Mouse (Mus musculus) kidney, embryonic 14.5 days (tissue): ENCODE results near the gene Fbxo17. TPM values are rescaled to one million over a fixed set of nuclear protein-coding genes. Genes with fewer than 3 reads are reported as not detected.

Experiments
- ATAC-seq: fragments of 200-750 bp; cut with Nextera tagmentation; 2 replicates; pipeline ENCODE4 v1.8.0; 2017; ENCODE audit warnings: moderate number of reproducible peaks, mild to moderate bottlenecking, moderate TSS enrichment, moderate library complexity; ENCODE audit not compliant: low FRiP score, low TSS enrichment
- H3K27ac ChIP-seq: fragments of 300-500 bp; sonication (generic); 2 replicates; pipeline ENCODE4 v1.5.1; 2014; ENCODE audit warnings: low read depth, mild to moderate bottlenecking, low read length, moderate library complexity, mixed read lengths
- H3K27me3 ChIP-seq: fragments of 300-500 bp; sonication (generic); 2 replicates; pipeline ENCODE4 v1.6.1; 2014; ENCODE audit warnings: mild to moderate bottlenecking, low read length; ENCODE audit not compliant: control insufficient read depth, insufficient read depth
- H3K36me3 ChIP-seq: fragments of 300-500 bp; sonication (generic); 2 replicates; pipeline ENCODE4 v1.6.1; 2014; ENCODE audit warnings: low read length, mixed read lengths; ENCODE audit not compliant: control insufficient read depth, insufficient read depth
- H3K4me1 ChIP-seq: fragments of 300-500 bp; sonication (generic); 2 replicates; pipeline ENCODE4 v1.6.1; 2014; ENCODE audit warnings: low read length, mixed read lengths; ENCODE audit not compliant: control insufficient read depth, insufficient read depth
- H3K4me2 ChIP-seq: fragments of 300-500 bp; sonication (generic); replicated peaks from 2 replicates; pipeline ENCODE4 v1.6.1; 2014; ENCODE audit warnings: low read depth, mild to moderate bottlenecking, low read length
- H3K4me3 ChIP-seq: fragments of 300-500 bp; sonication (generic); 2 replicates; pipeline ENCODE4 v1.5.1; 2014; ENCODE audit warnings: mild to moderate bottlenecking, low read length
- H3K9ac ChIP-seq: fragments of 300-500 bp; sonication (generic); 2 replicates; pipeline ENCODE4 v1.6.1; 2014; ENCODE audit warnings: low read depth, mild to moderate bottlenecking, low read length, moderate library complexity
- H3K9me3 ChIP-seq: fragments of 300-500 bp; sonication (generic); 2 replicates; pipeline ENCODE4 v1.6.1; 2016; ENCODE audit warnings: low read length; ENCODE audit not compliant: control insufficient read depth
- WGBS: fragments of 180-500 bp; shearing (Covaris S2); extraction: QIAGEN DNeasy Blood & Tissue Kit; methylation state at CpG from one replicate; pipeline ENCODE4 v1.1.7; 2014; 5-methylcytosine and 5-hydroxymethylcytosine counted together
- polyA plus RNA-seq: library from polyadenylated mRNA; unstranded; fragments of >200 nt; fragmentation: Nextera tagmentation; extraction: Ambion mirVana; gene quantifications from 2 replicates; pipeline ENCODE4 v1.2.1, GENCODE M21; 2014

The Fbxo17 gene
- polyA plus RNA-seq, 1 experiment from 2014 or later: 7.2 TPM

GRCm38 (mm10) chr7:28766910-28767309, 50.3 kb downstream of the Fbxo17 start:
- no peak; the same call in 1 of the 2 replicates for ATAC-seq

GRCm38 (mm10) chr7:28767462-28767965, 50.9 kb downstream of the Fbxo17 start, which contains the start of gene Nfkbib:
Gene Nfkbib (minus strand): TSS chr7:28767512.
- H3K4me3 ChIP-seq: peak within 1 kb of the TSS; percentile 70
- ATAC-seq: no peak
- no peak within 1 kb of the TSS for H3K27ac ChIP-seq
- 63% methylated on average over 7 of the region's 7 CpGs for WGBS
- H3K9me3 ChIP-seq: no peaks in the 10 kb centered on the region
- H3K4me2 ChIP-seq: peak within 1 kb of the TSS; percentile 54
- H3K9ac ChIP-seq: peak within 1 kb of the TSS; percentile 73
- H3K27me3 ChIP-seq: no peaks in the 10 kb centered on the region
- H3K36me3 ChIP-seq: no peaks in the 10 kb centered on the region
- peaks cover 6% of the 10 kb centered on the region for H3K4me1 ChIP-seq

More at GRCm38 (mm10) chr7:28766910-28767309, 50.3 kb downstream of the Fbxo17 start:
- peaks cover 2% of the 10 kb centered on the region; the same call in 1 of the 2 replicates for H3K36me3 ChIP-seq
- peaks cover 6% of the 10 kb centered on the region for H3K4me1 ChIP-seq
- no peaks in the 10 kb centered on the region for H3K27me3 ChIP-seq
- no peak overlapping the region for H3K27ac ChIP-seq
- peak overlapping the region; percentile 73 for H3K9ac ChIP-seq
- WGBS: 3% methylated on average over 14 of the region's 14 CpGs
- H3K9me3 ChIP-seq: no peaks in the 10 kb centered on the region
- peak overlapping the region; percentile 70 for H3K4me3 ChIP-seq
- peak overlapping the region; percentile 54 for H3K4me2 ChIP-seq

DNA sequence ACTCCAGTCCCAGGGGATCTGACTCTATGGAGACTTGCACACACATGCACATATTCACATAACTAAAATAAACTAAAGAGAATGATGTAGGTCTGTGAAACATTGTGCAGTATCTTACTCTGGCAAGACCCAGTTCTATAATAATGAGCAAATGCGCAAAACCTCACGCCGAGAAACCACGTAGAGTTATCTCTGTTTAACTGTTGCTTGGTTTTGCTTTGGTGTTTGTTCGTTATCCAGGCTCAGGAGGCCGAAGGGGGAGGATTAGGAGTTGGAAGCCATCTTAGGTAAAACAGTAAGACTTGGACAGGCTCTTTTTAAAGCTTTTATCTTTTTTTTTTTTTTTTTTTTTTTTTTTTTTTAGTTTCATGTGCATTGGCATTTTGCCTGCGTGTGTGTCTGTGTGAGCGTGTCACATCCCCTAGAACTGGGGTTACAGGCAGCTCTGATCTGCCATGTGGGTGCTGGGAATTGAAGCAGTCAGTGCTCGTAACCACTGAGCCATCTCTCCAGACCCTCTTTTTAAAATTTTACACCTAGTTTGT, 52.9 kb downstream of the Fbxo17 start:
- no peaks in the 10 kb centered on the region for H3K36me3 ChIP-seq
- no peak for ATAC-seq
- H3K9me3 ChIP-seq: no peaks in the 10 kb centered on the region
- WGBS: 93% methylated on average over 9 of the region's 9 CpGs
- H3K27me3 ChIP-seq: no peaks in the 10 kb centered on the region
- no peak overlapping the region for H3K27ac ChIP-seq
- no peak overlapping the region for H3K9ac ChIP-seq
- H3K4me1 ChIP-seq: peaks cover 6% of the 10 kb centered on the region
- no peak overlapping the region for H3K4me3 ChIP-seq
- no peak overlapping the region for H3K4me2 ChIP-seq

DNA sequence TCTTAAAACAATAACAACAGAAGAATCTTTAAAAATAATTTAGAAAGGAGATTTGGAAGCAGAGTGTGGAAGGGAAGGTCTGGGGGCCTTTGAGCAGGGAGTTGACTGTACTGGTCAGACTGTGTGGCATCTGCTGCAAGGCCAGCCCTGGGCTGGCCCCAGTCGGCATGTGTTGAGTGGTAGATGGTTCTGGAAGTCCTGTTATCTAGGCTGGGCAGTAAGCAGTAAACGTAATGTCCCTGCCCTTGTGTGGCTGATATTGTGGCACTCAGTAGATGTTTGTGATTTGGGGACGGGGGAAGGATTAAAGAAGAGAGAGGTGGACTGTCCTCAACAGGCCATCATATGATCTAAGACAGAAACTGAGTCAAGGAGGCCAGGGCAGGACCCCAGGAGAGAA, 53.7 kb downstream of the Fbxo17 start:
- Histone ChIP-seq H3K9me3 (no peaks in the 10 kb centered on the region), H3K36me3 (no peaks in the 10 kb centered on the region), H3K4me2 (no peak overlapping the region), H3K9ac (no peak overlapping the region), H3K4me1 (peaks cover 5% of the 10 kb centered on the region), H3K4me3 (no peak overlapping the region), H3K27me3 (no peaks in the 10 kb centered on the region), H3K27ac (no peak overlapping the region)
- ATAC-seq: no peak
- WGBS: 84% methylated on average over 3 of the region's 3 CpGs

DNA sequence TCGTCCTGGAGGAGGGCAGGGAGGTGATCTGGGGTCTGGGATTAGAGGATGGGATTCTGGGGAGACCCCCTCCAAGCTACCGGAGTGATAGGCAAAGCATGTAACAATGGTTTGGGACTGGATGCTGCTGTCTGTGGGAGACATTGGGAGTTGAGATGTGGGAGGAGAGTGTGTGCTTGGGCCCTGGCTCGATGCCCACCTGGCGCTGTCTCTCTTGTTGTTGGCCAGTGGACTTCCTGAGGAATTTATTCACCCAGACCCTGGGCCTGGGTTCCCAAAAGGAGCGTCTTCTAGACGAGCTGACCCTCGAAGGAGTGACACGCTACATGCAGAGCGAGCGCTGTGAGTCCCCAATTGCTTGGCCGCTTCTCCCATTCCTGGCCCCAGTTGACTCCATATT, 55.3 kb downstream of the Fbxo17 start:
- H3K9ac ChIP-seq: no peak overlapping the region
- no peaks in the 10 kb centered on the region for H3K36me3 ChIP-seq
- no peaks in the 10 kb centered on the region for H3K27me3 ChIP-seq
- no peaks in the 10 kb centered on the region for H3K9me3 ChIP-seq
- no peak overlapping the region for H3K27ac ChIP-seq
- no peaks in the 10 kb centered on the region for H3K4me1 ChIP-seq
- H3K4me3 ChIP-seq: no peak overlapping the region
- no peak for ATAC-seq
- H3K4me2 ChIP-seq: no peak overlapping the region
- WGBS: 93% methylated on average over 11 of the region's 11 CpGs

DNA sequence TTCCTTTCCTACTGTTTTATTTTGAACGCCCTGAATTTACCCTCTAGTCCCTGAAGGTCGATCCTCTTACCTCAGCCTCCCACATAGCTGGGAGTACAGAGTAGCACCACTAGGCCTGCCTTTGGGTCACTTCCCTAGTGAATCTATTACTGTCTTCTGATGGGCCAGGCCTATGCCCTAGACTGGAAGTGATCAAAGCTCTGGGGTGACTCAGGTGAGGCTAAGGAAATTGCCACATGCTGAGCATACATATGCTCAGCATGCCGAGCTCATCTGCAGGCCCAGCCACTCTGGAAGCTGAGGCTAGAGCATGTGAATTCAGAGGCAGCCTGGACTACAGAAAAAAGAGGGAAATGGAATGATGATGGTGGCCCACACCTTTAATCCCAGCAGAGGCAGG, 56.6 kb downstream of the Fbxo17 start:
- no peak; the same call in 1 of the 2 replicates for ATAC-seq
- Histone ChIP-seq H3K4me3 (no peak overlapping the region), H3K27ac (no peak overlapping the region), H3K9ac (no peak overlapping the region), H3K9me3 (no peaks in the 10 kb centered on the region), H3K27me3 (no peaks in the 10 kb centered on the region), H3K4me2 (no peak overlapping the region), H3K4me1 (no peaks in the 10 kb centered on the region), H3K36me3 (no peaks in the 10 kb centered on the region)
- WGBS: 49% methylated on average over 3 of the region's 3 CpGs

- no peaks in the 10 kb centered on the region for H3K36me3 ChIP-seq
Measured at GRCm38 (mm10) chr7:28774164-28774563, 57.6 kb downstream of the Fbxo17 start.

DNA sequence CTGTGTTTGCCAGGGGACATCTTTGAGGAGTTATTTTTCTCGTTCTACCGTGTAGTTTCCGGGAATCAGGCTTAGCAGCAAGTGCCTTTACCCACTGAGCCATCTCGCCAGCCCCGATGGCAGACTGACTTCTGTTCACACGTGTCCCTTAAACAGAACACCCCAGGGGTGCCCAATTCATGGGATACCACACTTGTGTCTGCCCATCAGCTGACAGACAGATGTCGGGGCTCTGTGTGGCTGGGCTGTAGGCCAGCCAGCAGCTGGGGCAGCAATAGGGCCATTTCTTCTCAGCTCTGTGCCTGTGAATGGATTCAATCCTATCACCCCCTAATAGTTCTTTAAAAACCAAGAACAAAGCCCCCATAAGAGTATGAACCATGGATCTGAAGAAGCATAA, 58.5 kb downstream of the Fbxo17 start:
- no peak for ATAC-seq
- H3K9ac ChIP-seq: no peak overlapping the region
- H3K27ac ChIP-seq: no peak overlapping the region
- H3K4me2 ChIP-seq: no peak overlapping the region
- no peaks in the 10 kb centered on the region for H3K36me3 ChIP-seq
- H3K4me1 ChIP-seq: peaks cover under 1% of the 10 kb centered on the region
- no peaks in the 10 kb centered on the region for H3K27me3 ChIP-seq
- whole genome bisulfite sequencing: 90% methylated on average over 7 of the region's 7 CpGs
- no peaks in the 10 kb centered on the region for H3K9me3 ChIP-seq
- H3K4me3 ChIP-seq: no peak overlapping the region

More at GRCm38 (mm10) chr7:28774164-28774563, 57.6 kb downstream of the Fbxo17 start:
- ATAC-seq: no peak
- Histone ChIP-seq H3K27me3 (no peaks in the 10 kb centered on the region), H3K27ac (no peak overlapping the region), H3K4me1 (no peaks in the 10 kb centered on the region), H3K4me2 (no peak overlapping the region), H3K9me3 (no peaks in the 10 kb centered on the region), H3K4me3 (no peak overlapping the region), H3K9ac (peak overlapping the region; percentile 14; the same call in 1 of the 2 replicates)
- WGBS: 74% methylated on average over 12 of the region's 12 CpGs

DNA sequence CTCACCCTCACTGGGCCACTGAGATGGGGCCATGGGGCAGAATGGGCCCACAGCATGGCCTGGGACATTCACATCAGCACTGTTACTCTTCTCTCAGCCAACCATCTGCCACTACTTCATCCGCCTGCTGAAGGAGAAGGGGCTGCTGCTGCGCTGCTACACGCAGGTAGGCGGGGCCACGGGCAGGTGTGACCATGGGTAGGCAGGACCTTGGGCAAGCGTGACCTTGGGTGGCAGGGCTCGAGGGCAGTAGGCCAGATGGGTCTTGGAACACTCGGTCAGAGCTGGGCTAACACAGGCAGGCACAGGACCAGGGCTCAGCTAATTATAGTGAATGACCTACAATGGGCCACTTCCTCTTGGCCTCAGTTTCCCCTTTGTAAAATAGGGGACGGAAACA, 62.2 kb downstream of the Fbxo17 start:
- no peaks in the 10 kb centered on the region for H3K27me3 ChIP-seq
- ATAC-seq: no peak
- peaks cover 3% of the 10 kb centered on the region; the same call in 1 of the 2 replicates for H3K36me3 ChIP-seq
- no peak overlapping the region for H3K9ac ChIP-seq
- no peak overlapping the region for H3K27ac ChIP-seq
- H3K4me2 ChIP-seq: no peak overlapping the region
- peaks cover 6% of the 10 kb centered on the region for H3K4me1 ChIP-seq
- no peaks in the 10 kb centered on the region for H3K9me3 ChIP-seq
- whole genome bisulfite sequencing: 86% methylated on average over 9 of the region's 9 CpGs
- H3K4me3 ChIP-seq: no peak overlapping the region
